Mouse (Mus musculus) hindbrain, embryonic 12.5 days (tissue): ENCODE measurements around the gene Clcn6. TPM values are rescaled to one million over a fixed set of nuclear protein-coding genes. Genes with fewer than 3 reads are reported as not detected.
A peak's percentile ranks its signal among the peaks of the same experiment; 100 is the strongest.

Experiments
- ATAC-seq: fragments of 200-750 bp; cut with Nextera tagmentation; 2 replicates; pipeline ENCODE4 v1.8.0; 2017; ENCODE audit warnings: moderate TSS enrichment; ENCODE audit not compliant: low FRiP score
- H3K27ac ChIP-seq: fragments of 300-500 bp; sonication (generic); 2 replicates; pipeline ENCODE4 v1.5.1; 2016; ENCODE audit warnings: mild to moderate bottlenecking
- H3K27me3 ChIP-seq: fragments of 300-500 bp; sonication (generic); 2 replicates; pipeline ENCODE4 v1.6.1; 2016; ENCODE audit warnings: mild to moderate bottlenecking
- H3K36me3 ChIP-seq: fragments of 300-500 bp; sonication (generic); 2 replicates; pipeline ENCODE4 v1.6.1; 2016; ENCODE audit warnings: mild to moderate bottlenecking
- H3K4me1 ChIP-seq: fragments of 300-500 bp; sonication (generic); 2 replicates; pipeline ENCODE4 v1.6.1; 2016
- H3K4me2 ChIP-seq: fragments of 300-500 bp; sonication (generic); replicated peaks from 2 replicates; pipeline ENCODE4 v1.6.1; 2016; ENCODE audit warnings: mild to moderate bottlenecking
- H3K4me3 ChIP-seq: fragments of 300-500 bp; sonication (generic); 2 replicates; pipeline ENCODE4 v1.5.1; 2016; ENCODE audit warnings: mild to moderate bottlenecking
- H3K9ac ChIP-seq: fragments of 300-500 bp; sonication (generic); 2 replicates; pipeline ENCODE4 v1.6.1; 2016; ENCODE audit warnings: mild to moderate bottlenecking, moderate library complexity
- H3K9me3 ChIP-seq: fragments of 300-500 bp; sonication (generic); replicated peaks from 2 replicates; pipeline ENCODE4 v1.6.1; 2016; ENCODE audit warnings: mild to moderate bottlenecking
- WGBS: fragments of 180-500 bp; shearing (Covaris S2); methylation state at CpG from one replicate; pipeline ENCODE4 v1.1.7; 2016; 5-methylcytosine and 5-hydroxymethylcytosine counted together
- polyA plus RNA-seq: library from polyadenylated mRNA; unstranded; fragments of >200 nt; fragmentation: Nextera tagmentation; extraction: Ambion mirVana; gene quantifications from 2 replicates; pipeline ENCODE4 v1.2.1, GENCODE M21; 2016

Clcn6 gene
- polyA plus RNA-seq, 1 experiment from 2014 or later: 27.5 TPM

- Histone ChIP-seq H3K36me3 (peaks cover 10% of the 10 kb centered on the region; the same call in 1 of the 2 replicates), H3K9me3 (no peaks in the 10 kb centered on the region), H3K27me3 (no peaks in the 10 kb centered on the region), H3K9ac (no peak overlapping the region), H3K4me3 (no peak overlapping the region), H3K27ac (no peak overlapping the region), H3K4me2 (no peak overlapping the region), H3K4me1 (peaks cover 10% of the 10 kb centered on the region)
- WGBS: 84% methylated on average over 8 of the region's 8 CpGs
- no peak for ATAC-seq
Observed at GRCm38 (mm10) chr4:148079944-148080596, 41.4 kb upstream of the Clcn6 start.

- no peak overlapping the region for H3K27ac ChIP-seq
- WGBS: 71% methylated on average over 6 of the region's 6 CpGs
- no peaks in the 10 kb centered on the region for H3K27me3 ChIP-seq
- no peak overlapping the region for H3K4me2 ChIP-seq
- H3K36me3 ChIP-seq: peaks cover 10% of the 10 kb centered on the region; the same call in 1 of the 2 replicates
- H3K9me3 ChIP-seq: no peaks in the 10 kb centered on the region
- H3K9ac ChIP-seq: no peak overlapping the region
- no peak overlapping the region for H3K4me3 ChIP-seq
- ATAC-seq: no peak
- peaks cover 8% of the 10 kb centered on the region for H3K4me1 ChIP-seq
Observed at GRCm38 (mm10) chr4:148079212-148079611, 40.6 kb upstream of the Clcn6 start.

- Histone ChIP-seq H3K27ac (no peak overlapping the region), H3K36me3 (peaks cover 6% of the 10 kb centered on the region; the same call in 1 of the 2 replicates), H3K9me3 (no peaks in the 10 kb centered on the region), H3K4me1 (no peaks in the 10 kb centered on the region), H3K4me3 (no peak overlapping the region), H3K4me2 (no peak overlapping the region), H3K27me3 (no peaks in the 10 kb centered on the region), H3K9ac (no peak overlapping the region; the same call in 1 of the 2 replicates)
- WGBS: 85% methylated on average over 6 of the region's 6 CpGs
- no peak for ATAC-seq
Observed at GRCm38 (mm10) chr4:148075881-148076280, 37.3 kb upstream of the Clcn6 start.

- peak overlapping the region; percentile 24; the same call in 1 of the 2 replicates for H3K9ac ChIP-seq
- no peaks in the 10 kb centered on the region for H3K9me3 ChIP-seq
- H3K36me3 ChIP-seq: 0 out of 2 replicates have a peak, but pooled peaks cover 4% of the 10 kb centered on the region
- H3K4me1 ChIP-seq: no peaks in the 10 kb centered on the region
- H3K4me2 ChIP-seq: peak overlapping the region; percentile 44
- peak; percentile 18; the same call in 1 of the 2 replicates for ATAC-seq
- 45% methylated on average over 21 of the region's 21 CpGs for WGBS
- peak overlapping the region; percentile 16 for H3K4me3 ChIP-seq
- no peak overlapping the region for H3K27ac ChIP-seq
- no peaks in the 10 kb centered on the region for H3K27me3 ChIP-seq
Observed at GRCm38 (mm10) chr4:148075259-148075658, 36.6 kb upstream of the Clcn6 start.

GRCm38 (mm10) chr4:148074521-148075189 is 36.0 kb upstream of the Clcn6 start:
- Histone ChIP-seq H3K4me2 (peak overlapping the region; percentile 44), H3K9ac (peak overlapping the region; percentile 24; the same call in 1 of the 2 replicates), H3K36me3 (no peaks in the 10 kb centered on the region), H3K27me3 (no peaks in the 10 kb centered on the region; the same call in 1 of the 2 replicates), H3K9me3 (no peaks in the 10 kb centered on the region), H3K4me3 (peak overlapping the region; percentile 16; the same call in 1 of the 2 replicates), H3K4me1 (no peaks in the 10 kb centered on the region), H3K27ac (no peak overlapping the region)
- ATAC-seq: no peak
- WGBS: 44% methylated on average over 17 of the region's 17 CpGs

- Histone ChIP-seq H3K9ac (no peak overlapping the region), H3K27me3 (peaks cover 4% of the 10 kb centered on the region; the same call in 1 of the 2 replicates), H3K27ac (no peak overlapping the region), H3K4me2 (no peak overlapping the region), H3K4me1 (no peaks in the 10 kb centered on the region), H3K4me3 (no peak overlapping the region), H3K9me3 (no peaks in the 10 kb centered on the region), H3K36me3 (no peaks in the 10 kb centered on the region)
- 56% methylated on average over 5 of the region's 5 CpGs for WGBS
- no peak for ATAC-seq
Observed at GRCm38 (mm10) chr4:148071508-148071907, 32.9 kb upstream of the Clcn6 start.

- Histone ChIP-seq H3K4me1 (peaks cover 10% of the 10 kb centered on the region), H3K9ac (no peak overlapping the region), H3K4me3 (no peak overlapping the region), H3K27ac (no peak overlapping the region), H3K9me3 (no peaks in the 10 kb centered on the region), H3K4me2 (no peak overlapping the region), H3K36me3 (no peaks in the 10 kb centered on the region), H3K27me3 (peaks cover 5% of the 10 kb centered on the region; the same call in 1 of the 2 replicates)
- ATAC-seq: no peak
- 88% methylated on average over 9 of the region's 9 CpGs for WGBS
Observed at GRCm38 (mm10) chr4:148069602-148070218, 31.1 kb upstream of the Clcn6 start.

- Histone ChIP-seq H3K4me3 (no peak overlapping the region), H3K27me3 (peaks cover 8% of the 10 kb centered on the region; the same call in 1 of the 2 replicates), H3K27ac (no peak overlapping the region), H3K36me3 (no peaks in the 10 kb centered on the region), H3K9me3 (no peaks in the 10 kb centered on the region), H3K4me1 (peaks cover 10% of the 10 kb centered on the region), H3K4me2 (no peak overlapping the region), H3K9ac (no peak overlapping the region)
- WGBS: 84% methylated on average over 8 of the region's 8 CpGs
- no peak for ATAC-seq
Observed at GRCm38 (mm10) chr4:148067346-148067745, 28.7 kb upstream of the Clcn6 start.

- Histone ChIP-seq H3K4me2 (no peak overlapping the region), H3K4me1 (peaks cover 10% of the 10 kb centered on the region), H3K4me3 (no peak overlapping the region), H3K27me3 (peaks cover 8% of the 10 kb centered on the region; the same call in 1 of the 2 replicates), H3K9ac (no peak overlapping the region), H3K27ac (no peak overlapping the region), H3K9me3 (no peaks in the 10 kb centered on the region), H3K36me3 (no peaks in the 10 kb centered on the region)
- no peak for ATAC-seq
- WGBS: 43% methylated on average over 9 of the region's 9 CpGs
Observed at GRCm38 (mm10) chr4:148066401-148066744, 27.8 kb upstream of the Clcn6 start.

- Histone ChIP-seq H3K4me2 (no peak overlapping the region), H3K9ac (no peak overlapping the region), H3K27ac (no peak overlapping the region), H3K27me3 (peaks cover 8% of the 10 kb centered on the region; the same call in 1 of the 2 replicates), H3K36me3 (no peaks in the 10 kb centered on the region), H3K9me3 (no peaks in the 10 kb centered on the region), H3K4me3 (no peak overlapping the region), H3K4me1 (peaks cover 10% of the 10 kb centered on the region)
- 28% methylated on average over 6 of the region's 6 CpGs for WGBS
- ATAC-seq: no peak
Observed at GRCm38 (mm10) chr4:148065702-148066400, 27.2 kb upstream of the Clcn6 start.

- peaks cover 6% of the 10 kb centered on the region for H3K4me1 ChIP-seq
- no peak overlapping the region for H3K9ac ChIP-seq
- 0 out of 2 replicates have a peak, but pooled peaks cover 4% of the 10 kb centered on the region for H3K27me3 ChIP-seq
- H3K4me3 ChIP-seq: no peak overlapping the region
- ATAC-seq: no peak
- WGBS: 92% methylated on average over 9 of the region's 9 CpGs
- H3K27ac ChIP-seq: no peak overlapping the region
- H3K36me3 ChIP-seq: peaks cover 31% of the 10 kb centered on the region
- no peak overlapping the region for H3K4me2 ChIP-seq
- H3K9me3 ChIP-seq: no peaks in the 10 kb centered on the region
Observed at GRCm38 (mm10) chr4:148061086-148061480, 22.5 kb upstream of the Clcn6 start.
